Mouse (Mus musculus) liver, adult 2 months (tissue): ENCODE results near the gene Snd1. TPM values are rescaled to one million over a fixed set of nuclear protein-coding genes. Genes with fewer than 3 reads are reported as not detected.

ENCODE experiments used
- DNase-seq: peaks from one replicate; pipeline ENCODE4 v3.0.0-alpha.2; 2011; ENCODE audit warnings: low read depth, low spot score; ENCODE audit errors: extremely low read depth
- H3K27ac ChIP-seq: fragments of 200-500 bp; replicated peaks from 2 replicates; pipeline ENCODE4 v1.5.1; 2012; ENCODE audit warnings: low read depth, mild to moderate bottlenecking, control low read depth, inconsistent platforms, low read length; ENCODE audit not compliant: insufficient read depth
- H3K27me3 ChIP-seq: fragments of 200-500 bp; 2 replicates; pipeline ENCODE4 v1.6.1; 2012; ENCODE audit warnings: mild to moderate bottlenecking, moderate library complexity, low read length, inconsistent platforms; ENCODE audit not compliant: control insufficient read depth, insufficient read depth
- H3K36me3 ChIP-seq: fragments of 200-500 bp; 2 replicates; pipeline ENCODE4 v1.6.1; 2012; ENCODE audit warnings: low read length, inconsistent platforms; ENCODE audit not compliant: control insufficient read depth, insufficient read depth
- H3K4me1 ChIP-seq: fragments of 200-500 bp; 2 replicates; pipeline ENCODE4 v1.6.1; 2011; ENCODE audit warnings: low read length; ENCODE audit not compliant: control insufficient read depth, insufficient read depth
- H3K4me3 ChIP-seq: fragments of 200-500 bp; 2 replicates; pipeline ENCODE4 v1.5.1; 2011; ENCODE audit warnings: low read depth, mild to moderate bottlenecking, control low read depth, low read length, moderate library complexity; ENCODE audit not compliant: insufficient read depth
- H3K79me2 ChIP-seq: fragments of 200-500 bp; 2 replicates; pipeline ENCODE4 v1.6.1; 2012; ENCODE audit warnings: inconsistent platforms, mild to moderate bottlenecking, low read length, moderate library complexity; ENCODE audit not compliant: control insufficient read depth, insufficient read depth
- H3K9ac ChIP-seq: fragments of 200-500 bp; 2 replicates; pipeline ENCODE4 v1.6.1; 2012; ENCODE audit warnings: low read depth, mild to moderate bottlenecking, control low read depth, inconsistent platforms, low read length
- CTCF ChIP-seq: fragments of 200-500 bp; IDR thresholded peaks from 2 replicates; pipeline ENCODE4 v1.5.1; 2011; ENCODE audit warnings: low read depth, low read length, control low read depth
- POLR2A ChIP-seq: fragments of 200-500 bp; IDR thresholded peaks from 2 replicates; pipeline ENCODE4 v1.6.1; 2011; ENCODE audit warnings: low read length, control low read depth; ENCODE audit not compliant: insufficient read depth; ENCODE audit errors: extremely low read depth
- WGBS: fragments of 180-500 bp; shearing (Covaris S2); methylation state at CpG from one replicate; pipeline ENCODE4 v1.1.7; 2018; 5-methylcytosine and 5-hydroxymethylcytosine counted together
- polyA plus RNA-seq: library from polyadenylated mRNA; depleted of rRNA; stranded (reverse); fragments of >200 nt; gene quantifications from 2 replicates; pipeline ENCODE4 v1.2.3, GENCODE M21; 2012
- total RNA-seq: library from RNA; depleted of rRNA; stranded (reverse); fragments of >200 nt; gene quantifications from 2 replicates; pipeline ENCODE4 v1.2.3, GENCODE M21; 2014

Gene Snd1
- total and polyA plus RNA-seq, 2 experiments, result 64.2 to 88.6 TPM

- Histone ChIP-seq H3K36me3 (no peaks in the 10 kb centered on the region; the same call in 1 of the 2 replicates), H3K79me2 (peaks cover 12% of the 10 kb centered on the region; the same call in 1 of the 2 replicates), H3K27ac (no peak overlapping the region), H3K4me3 (no peak overlapping the region), H3K27me3 (no peaks in the 10 kb centered on the region), H3K4me1 (no peaks in the 10 kb centered on the region), H3K9ac (no peak overlapping the region)
- TF ChIP-seq POLR2A (no peak), CTCF (no peak)
- no peak for DNase-seq
Measured at GRCm38 (mm10) chr6:28645231-28645630, 170.3 kb downstream of the Snd1 start.

DNA sequence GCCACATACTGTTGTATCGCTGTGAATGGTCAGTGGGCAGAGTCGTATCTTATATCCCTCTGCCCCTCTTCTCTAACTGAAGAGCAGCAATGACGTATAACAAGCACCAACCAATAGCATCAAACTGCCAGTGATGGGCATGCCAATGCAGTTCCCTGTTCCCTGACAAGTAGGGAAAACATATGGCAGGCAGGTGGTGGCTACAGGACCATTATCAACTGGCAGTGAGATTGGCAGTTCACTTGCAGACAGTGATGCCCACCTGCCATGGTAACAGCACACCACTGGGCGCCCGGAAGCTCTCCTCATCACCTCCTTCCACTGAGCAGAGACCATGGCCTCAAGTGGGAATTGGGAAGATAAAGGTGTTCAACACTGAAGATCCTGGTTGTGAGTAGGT lies 181.6 kb downstream of the Snd1 start:
- no peak for DNase-seq
- 98% methylated on average over 5 of the region's 5 CpGs for WGBS
- Histone ChIP-seq H3K27me3 (no peaks in the 10 kb centered on the region), H3K4me1 (no peaks in the 10 kb centered on the region), H3K9ac (no peak overlapping the region), H3K79me2 (peaks cover 7% of the 10 kb centered on the region), H3K27ac (no peak overlapping the region), H3K36me3 (no peaks in the 10 kb centered on the region; the same call in none of the 2 replicates), H3K4me3 (no peak overlapping the region)
- TF ChIP-seq POLR2A (no peak), CTCF (no peak)

DNA sequence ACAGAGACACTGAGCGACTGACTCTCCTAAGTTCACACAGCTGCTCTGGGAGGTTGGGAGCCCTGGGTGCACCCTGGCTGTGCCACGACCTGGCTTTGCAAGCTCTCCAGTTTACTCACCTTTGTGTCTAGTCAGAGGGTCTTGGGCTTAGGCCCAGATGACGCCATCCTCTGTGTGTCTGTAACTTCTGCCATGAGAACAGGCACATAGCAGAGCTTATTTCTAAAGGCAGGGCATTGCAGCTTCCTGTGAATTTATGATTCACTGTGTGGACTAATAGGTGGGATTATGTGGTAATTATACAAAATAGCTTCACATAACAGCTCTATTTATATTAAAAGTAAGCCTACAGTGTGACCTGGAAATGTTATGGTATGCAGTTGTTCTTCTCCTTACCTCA lies 188.1 kb downstream of the Snd1 start:
- no peaks in the 10 kb centered on the region for H3K4me1 ChIP-seq
- 80% methylated on average over 3 of the region's 3 CpGs for WGBS
- no peak overlapping the region for H3K4me3 ChIP-seq
- DNase-seq, result no peak
- TF ChIP-seq POLR2A (no peak), CTCF (no peak)
- no peaks in the 10 kb centered on the region for H3K27me3 ChIP-seq
- peaks cover 4% of the 10 kb centered on the region; the same call in 1 of the 2 replicates for H3K79me2 ChIP-seq
- no peak overlapping the region for H3K9ac ChIP-seq
- H3K27ac ChIP-seq, result no peak overlapping the region
- peaks cover 4% of the 10 kb centered on the region; the same call in 1 of the 2 replicates for H3K36me3 ChIP-seq

DNA sequence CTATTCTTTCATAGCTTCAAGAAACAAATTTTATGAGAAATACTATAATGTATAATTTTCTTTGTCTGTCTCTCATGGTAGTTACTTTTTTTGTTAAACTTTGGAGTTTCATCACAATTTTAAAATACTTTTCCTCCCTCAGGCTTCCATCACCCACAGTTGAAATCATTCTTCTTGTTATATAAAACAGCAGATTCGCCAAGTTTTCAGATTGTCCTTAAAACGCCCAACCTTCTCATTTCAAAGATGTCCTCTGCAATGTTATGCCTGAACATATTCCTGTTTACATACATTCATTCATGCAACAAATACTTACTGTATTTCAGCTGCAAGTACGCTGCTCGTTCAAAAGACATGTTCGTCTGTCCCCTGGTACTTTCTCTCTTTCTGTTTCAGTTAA lies 188.7 kb downstream of the Snd1 start:
- Histone ChIP-seq H3K9ac (no peak overlapping the region), H3K4me3 (no peak overlapping the region), H3K27ac (no peak overlapping the region), H3K4me1 (no peaks in the 10 kb centered on the region), H3K27me3 (no peaks in the 10 kb centered on the region), H3K79me2 (peaks cover 4% of the 10 kb centered on the region; the same call in 1 of the 2 replicates), H3K36me3 (peaks cover 7% of the 10 kb centered on the region; the same call in 1 of the 2 replicates)
- WGBS, result 96% methylated on average over 5 of the region's 5 CpGs
- no peak for DNase-seq
- TF ChIP-seq CTCF (no peak), POLR2A (no peak)

DNA sequence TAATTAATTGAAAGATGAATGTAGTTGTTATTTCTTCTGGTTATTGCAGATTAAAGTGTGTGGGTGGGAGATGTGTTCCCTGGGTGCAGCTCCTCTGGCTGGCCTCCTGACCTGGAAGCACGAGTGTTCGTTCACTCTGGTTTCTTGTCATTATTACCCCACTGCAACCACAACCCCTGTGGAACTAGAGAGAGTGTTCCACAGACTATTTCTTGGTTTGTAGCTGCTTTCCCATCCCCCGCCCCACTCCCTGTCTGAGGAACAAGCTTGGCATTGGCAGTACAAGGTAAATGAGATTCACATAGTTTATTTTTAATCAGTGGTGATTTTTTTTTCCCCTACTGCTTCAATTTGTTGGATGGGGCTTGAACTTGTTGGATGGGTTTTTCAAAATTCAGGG lies 189.8 kb downstream of the Snd1 start:
- Histone ChIP-seq H3K36me3 (peaks cover 16% of the 10 kb centered on the region), H3K4me1 (no peaks in the 10 kb centered on the region), H3K27me3 (no peaks in the 10 kb centered on the region), H3K4me3 (no peak overlapping the region), H3K9ac (no peak overlapping the region), H3K27ac (no peak overlapping the region), H3K79me2 (peaks cover 3% of the 10 kb centered on the region; the same call in 1 of the 2 replicates)
- DNase-seq, result no peak
- 82% methylated on average over 3 of the region's 3 CpGs for WGBS
- TF ChIP-seq CTCF (no peak), POLR2A (no peak)

- Histone ChIP-seq H3K79me2 (peaks cover 3% of the 10 kb centered on the region; the same call in 1 of the 2 replicates), H3K27ac (no peak overlapping the region), H3K9ac (no peak overlapping the region), H3K4me3 (no peak overlapping the region), H3K4me1 (no peaks in the 10 kb centered on the region), H3K36me3 (peaks cover 16% of the 10 kb centered on the region), H3K27me3 (no peaks in the 10 kb centered on the region)
- no peak for DNase-seq
- WGBS, result 100% methylated on average over 1 of the region's 1 CpGs
- no peak for TF ChIP-seq POLR2A
- no peak for TF ChIP-seq CTCF
Measured at GRCm38 (mm10) chr6:28667586-28667985, 192.6 kb downstream of the Snd1 start.
